Mouse (Mus musculus) intestine, embryonic 15.5 days (tissue): ENCODE measurements at regions not wholly inside any gene's neighbourhood (a gene's known extent, or its start where the extent isn't known, plus 50 kb on each side); places are given as distances from the start of the nearest gene placed in this dataset.
A peak's percentile ranks its signal among the peaks of the same experiment; 100 is the strongest.

Source experiments
- ATAC-seq: fragments of 200-750 bp; cut with Nextera tagmentation; 2 replicates; pipeline ENCODE4 v1.8.0; 2017; ENCODE audit warnings: moderate TSS enrichment, moderate library complexity
- H3K27ac ChIP-seq: fragments of 300-500 bp; sonication (generic); 2 replicates; pipeline ENCODE4 v1.5.1; 2015; ENCODE audit warnings: mild to moderate bottlenecking, inconsistent platforms
- H3K27me3 ChIP-seq: fragments of 300-500 bp; sonication (generic); replicated peaks from 2 replicates; pipeline ENCODE4 v1.6.1; 2015; ENCODE audit warnings: inconsistent platforms
- H3K36me3 ChIP-seq: fragments of 300-500 bp; sonication (generic); 2 replicates; pipeline ENCODE4 v1.6.1; 2015; ENCODE audit warnings: inconsistent platforms
- H3K4me1 ChIP-seq: fragments of 300-500 bp; sonication (generic); replicated peaks from 2 replicates; pipeline ENCODE4 v1.6.1; 2015; ENCODE audit warnings: inconsistent platforms
- H3K4me2 ChIP-seq: fragments of 300-500 bp; sonication (generic); replicated peaks from 2 replicates; pipeline ENCODE4 v1.6.1; 2015; ENCODE audit warnings: mild to moderate bottlenecking, inconsistent platforms
- H3K4me3 ChIP-seq: fragments of 300-500 bp; sonication (generic); replicated peaks from 2 replicates; pipeline ENCODE4 v1.5.1; 2015; ENCODE audit warnings: inconsistent platforms
- H3K9ac ChIP-seq: fragments of 300-500 bp; sonication (generic); 2 replicates; pipeline ENCODE4 v1.6.1; 2015; ENCODE audit warnings: inconsistent platforms
- H3K9me3 ChIP-seq: fragments of 300-500 bp; sonication (generic); 2 replicates; pipeline ENCODE4 v1.6.1; 2016; ENCODE audit warnings: inconsistent platforms
- WGBS: fragments of 180-500 bp; shearing (Covaris S2); methylation state at CpG from one replicate; pipeline ENCODE4 v1.1.7; 2015; 5-methylcytosine and 5-hydroxymethylcytosine counted together

DNA sequence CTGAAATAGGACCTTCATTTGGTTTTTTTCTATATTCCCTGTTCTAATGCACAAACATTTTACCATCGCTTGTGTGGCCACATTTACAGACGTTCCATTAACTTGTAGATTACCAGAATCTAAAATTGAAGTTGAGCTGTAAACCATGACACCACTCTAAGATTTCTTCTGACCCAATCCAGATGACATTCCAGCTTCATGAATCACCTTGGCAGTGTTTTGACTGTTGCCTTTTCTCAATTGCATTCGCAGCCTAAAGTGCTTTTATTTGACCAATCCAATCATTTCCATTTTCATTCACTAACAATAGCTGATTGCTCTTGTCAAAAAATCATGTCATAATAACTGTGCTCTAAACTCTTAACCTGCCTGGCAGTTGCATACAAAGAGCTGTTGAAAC lies 144.8 kb downstream of the Mdfic start:
- Histone ChIP-seq H3K27ac (no peak overlapping the region), H3K36me3 (no peaks in the 10 kb centered on the region), H3K27me3 (no peaks in the 10 kb centered on the region), H3K9me3 (no peaks in the 10 kb centered on the region), H3K4me2 (no peak overlapping the region), H3K4me1 (no peaks in the 10 kb centered on the region), H3K4me3 (no peak overlapping the region), H3K9ac (no peak overlapping the region)
- 64% methylated on average over 3 of the region's 3 CpGs for WGBS
- ATAC-seq = no peak

DNA sequence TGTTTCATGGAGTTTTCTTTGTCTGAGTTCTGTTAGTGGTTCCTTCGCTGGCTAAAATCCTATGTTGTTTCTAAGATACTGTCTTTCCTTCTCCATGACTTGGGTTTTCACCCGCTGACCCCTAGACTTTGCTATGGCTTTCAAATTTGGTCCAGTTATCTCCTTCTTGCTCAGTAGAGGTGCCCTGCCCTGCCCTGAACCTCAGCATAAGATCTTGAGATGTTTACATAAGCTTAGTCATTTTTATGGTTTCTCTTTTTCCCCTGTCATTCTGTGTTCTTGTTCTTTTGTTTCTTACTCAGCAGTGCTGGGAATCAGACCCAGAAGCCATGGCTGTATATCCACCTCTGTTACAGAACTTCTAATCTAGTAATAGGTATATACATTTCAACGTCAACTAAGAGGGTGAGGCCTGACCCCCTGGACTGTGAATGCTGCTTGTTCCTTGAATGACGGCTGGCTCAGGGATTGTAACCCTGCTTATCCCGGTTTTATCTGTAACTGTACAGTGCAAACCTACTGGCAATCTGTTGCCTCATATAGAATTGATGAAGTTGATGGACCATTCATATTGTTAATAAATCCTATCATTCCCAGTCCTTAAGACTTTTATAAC lies 161.9 kb downstream of the Mdfic start:
- H3K4me1 ChIP-seq = no peaks in the 10 kb centered on the region
- no peak overlapping the region for H3K27ac ChIP-seq
- H3K9ac ChIP-seq = no peak overlapping the region
- H3K4me3 ChIP-seq = no peak overlapping the region
- H3K36me3 ChIP-seq = no peaks in the 10 kb centered on the region
- H3K27me3 ChIP-seq = no peaks in the 10 kb centered on the region
- H3K4me2 ChIP-seq = no peak overlapping the region
- WGBS = 68% methylated on average over 5 of the region's 5 CpGs
- peak; percentile 75 for ATAC-seq
- H3K9me3 ChIP-seq = no peaks in the 10 kb centered on the region

DNA sequence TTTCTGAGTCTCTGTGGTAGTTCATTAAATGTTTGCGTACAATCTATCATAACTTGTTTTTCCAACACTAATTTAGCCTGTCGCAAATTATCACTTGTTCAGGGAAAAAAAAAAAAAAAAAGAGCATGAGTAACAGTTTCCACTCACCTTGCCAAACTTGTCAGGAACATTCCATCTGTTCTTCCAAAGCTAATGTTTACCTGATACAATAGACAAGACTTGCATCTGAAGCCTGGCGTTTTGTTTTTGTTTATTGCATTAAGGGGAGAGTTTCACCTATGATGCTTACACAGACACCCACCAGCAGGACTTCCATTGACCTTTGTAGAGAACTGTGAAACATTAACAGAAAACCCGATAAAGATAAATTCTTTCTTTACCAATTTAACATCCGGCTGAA lies 172.6 kb downstream of the Mdfic start:
- Histone ChIP-seq H3K9me3 (no peaks in the 10 kb centered on the region), H3K9ac (no peak overlapping the region), H3K27ac (no peak overlapping the region), H3K4me3 (no peak overlapping the region), H3K27me3 (no peaks in the 10 kb centered on the region), H3K4me1 (no peaks in the 10 kb centered on the region), H3K36me3 (no peaks in the 10 kb centered on the region), H3K4me2 (no peak overlapping the region)
- ATAC-seq = no peak
- WGBS = 65% methylated on average over 5 of the region's 5 CpGs

DNA sequence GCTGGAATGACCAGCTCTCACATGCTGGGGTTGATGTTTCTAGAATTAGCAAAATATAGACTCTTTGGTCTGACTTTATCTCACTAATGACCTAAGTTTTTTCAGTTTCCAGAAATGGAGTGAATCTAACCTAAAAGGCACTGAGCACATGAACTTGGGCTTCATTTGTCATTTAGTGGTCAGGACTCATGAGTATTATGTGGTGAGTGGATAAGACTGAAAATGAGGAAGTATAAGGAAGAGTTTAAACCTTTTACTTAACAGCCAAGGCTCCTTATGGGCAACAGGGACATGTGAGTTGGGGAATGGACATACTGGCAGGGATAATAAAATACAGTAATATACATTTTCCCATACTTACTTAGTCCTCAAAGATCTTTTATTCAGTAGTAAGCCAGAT lies 180.0 kb downstream of the Mdfic start:
- Histone ChIP-seq H3K27me3 (no peaks in the 10 kb centered on the region), H3K4me1 (no peaks in the 10 kb centered on the region), H3K9me3 (no peaks in the 10 kb centered on the region), H3K9ac (no peak overlapping the region), H3K4me3 (no peak overlapping the region), H3K27ac (no peak overlapping the region), H3K4me2 (no peak overlapping the region), H3K36me3 (no peaks in the 10 kb centered on the region)
- ATAC-seq = no peak

DNA sequence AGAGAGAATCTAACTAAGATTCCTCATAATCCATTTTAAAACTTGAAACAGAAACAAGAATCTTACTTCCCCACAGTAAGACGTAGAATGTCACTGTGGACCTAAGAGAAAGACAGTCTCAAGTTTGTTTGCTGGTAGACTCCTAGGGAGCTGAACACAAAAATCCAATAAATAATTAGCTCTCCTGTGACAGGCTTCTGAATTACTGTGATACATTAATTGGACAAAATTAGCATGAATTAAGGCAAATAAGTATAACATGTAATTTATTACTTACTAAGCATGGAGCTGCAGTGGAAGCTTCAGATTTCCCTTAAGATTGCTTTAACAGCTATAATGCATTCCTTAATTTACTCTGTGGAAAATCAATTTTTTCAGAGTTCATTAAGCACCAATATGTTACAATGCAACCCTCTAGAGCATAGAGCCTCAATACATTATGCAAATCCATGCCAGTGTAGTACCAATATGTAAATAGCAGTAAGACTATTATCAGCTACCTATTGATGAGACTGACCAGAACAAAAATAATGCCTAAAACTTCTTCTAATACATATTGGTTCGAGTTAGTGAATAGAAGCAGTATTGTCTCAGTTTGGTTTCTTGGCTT lies 182.3 kb downstream of the Mdfic start:
- no peaks in the 10 kb centered on the region for H3K9me3 ChIP-seq
- no peak overlapping the region for H3K4me2 ChIP-seq
- no peak for ATAC-seq
- no peaks in the 10 kb centered on the region for H3K27me3 ChIP-seq
- 73% methylated on average over 2 of the region's 2 CpGs for WGBS
- H3K9ac ChIP-seq = no peak overlapping the region
- no peak overlapping the region for H3K27ac ChIP-seq
- no peak overlapping the region for H3K4me3 ChIP-seq
- H3K4me1 ChIP-seq = no peaks in the 10 kb centered on the region
- no peaks in the 10 kb centered on the region for H3K36me3 ChIP-seq

DNA sequence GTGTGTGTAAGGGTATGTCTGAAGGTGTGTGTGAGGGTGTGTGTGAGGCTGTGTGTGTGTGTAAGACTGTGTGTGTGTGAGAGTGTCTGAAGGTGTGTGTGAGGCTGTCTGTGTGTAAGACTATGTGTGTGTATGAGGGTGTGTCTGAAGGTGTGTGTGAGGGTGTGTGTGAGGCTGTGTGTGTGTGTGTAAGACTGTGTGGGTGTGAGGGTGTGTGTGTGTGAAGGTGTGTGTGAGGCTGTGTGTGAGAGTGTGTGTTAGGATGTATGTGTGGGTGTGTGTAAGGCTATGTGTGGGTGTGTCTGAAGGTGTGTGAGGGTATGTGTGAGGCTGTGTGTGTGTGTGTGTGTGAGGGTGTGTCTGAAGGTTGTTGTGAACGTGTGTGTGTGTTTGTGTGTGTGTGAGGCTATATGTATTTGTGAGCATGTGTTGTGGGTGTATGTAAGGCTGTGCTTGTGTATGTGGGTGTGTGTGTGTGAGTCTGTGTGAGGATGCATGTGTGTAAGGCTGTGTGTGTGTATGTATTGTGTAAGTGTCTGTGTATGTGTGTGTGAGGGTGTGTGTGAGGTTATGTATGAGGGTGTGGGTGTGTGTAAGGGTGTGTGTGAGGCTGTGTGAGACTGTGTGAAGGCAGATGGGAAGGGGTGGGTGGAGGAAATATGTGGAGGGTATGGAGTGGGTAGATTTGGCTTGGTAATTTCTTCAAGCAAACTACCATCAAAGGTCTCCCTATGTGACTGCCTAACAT lies 190.1 kb downstream of the Mdfic start:
- Histone ChIP-seq H3K9ac (no peak overlapping the region), H3K9me3 (no peaks in the 10 kb centered on the region), H3K4me3 (no peak overlapping the region), H3K27me3 (no peaks in the 10 kb centered on the region), H3K27ac (no peak overlapping the region), H3K36me3 (no peaks in the 10 kb centered on the region), H3K4me2 (no peak overlapping the region), H3K4me1 (no peaks in the 10 kb centered on the region)
- ATAC-seq = no peak
- 52% methylated on average over 1 of the region's 1 CpGs for WGBS

DNA sequence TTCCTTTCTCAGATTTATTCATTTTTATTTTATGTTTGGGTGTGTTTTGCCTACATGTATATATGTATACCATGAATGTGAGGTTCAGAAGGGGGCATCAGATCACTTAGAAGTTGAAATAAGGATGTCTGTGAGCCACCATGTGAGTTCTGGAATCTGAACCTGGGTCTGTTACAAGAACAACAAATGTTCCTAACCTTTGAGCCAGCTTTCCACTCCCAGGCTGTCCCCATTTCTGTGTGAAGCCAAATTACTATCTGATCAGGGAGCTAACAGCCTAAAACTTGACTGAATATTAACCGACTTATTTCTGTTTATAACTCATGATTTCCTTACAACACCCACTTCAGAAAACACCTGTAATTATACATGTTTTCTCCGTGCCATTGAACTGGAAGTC lies 209.2 kb downstream of the Mdfic start:
- no peak overlapping the region for H3K4me3 ChIP-seq
- H3K9me3 ChIP-seq = no peaks in the 10 kb centered on the region
- no peak overlapping the region for H3K9ac ChIP-seq
- no peak overlapping the region for H3K4me2 ChIP-seq
- 88% methylated on average over 2 of the region's 2 CpGs for WGBS
- H3K27me3 ChIP-seq = no peaks in the 10 kb centered on the region
- H3K27ac ChIP-seq = no peak overlapping the region
- no peaks in the 10 kb centered on the region for H3K36me3 ChIP-seq
- no peak for ATAC-seq
- H3K4me1 ChIP-seq = no peaks in the 10 kb centered on the region

DNA sequence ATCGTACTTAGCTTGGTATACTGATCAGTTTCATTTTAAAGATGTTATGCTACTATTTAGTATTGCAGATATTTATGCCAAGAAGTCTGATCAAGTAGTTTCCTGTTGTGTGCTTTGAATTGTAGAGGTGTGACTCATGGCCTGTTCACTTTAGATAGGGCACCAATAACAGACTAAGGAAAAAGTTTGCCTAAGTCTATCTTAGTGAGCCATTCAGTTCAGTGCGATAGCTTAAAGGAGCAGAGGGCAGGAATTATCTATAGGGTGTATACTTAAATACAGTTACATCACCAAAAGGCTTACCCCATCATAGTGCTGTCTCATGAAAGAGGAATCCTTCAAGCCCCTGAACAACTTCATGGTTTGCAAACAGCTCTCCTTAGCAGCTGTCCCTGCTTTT lies 229.8 kb downstream of the Mdfic start:
- Histone ChIP-seq H3K4me3 (no peak overlapping the region), H3K27me3 (no peaks in the 10 kb centered on the region), H3K27ac (no peak overlapping the region), H3K4me2 (no peak overlapping the region), H3K4me1 (no peaks in the 10 kb centered on the region), H3K9me3 (no peaks in the 10 kb centered on the region), H3K9ac (no peak overlapping the region), H3K36me3 (no peaks in the 10 kb centered on the region)
- no peak for ATAC-seq
- WGBS = 77% methylated on average over 2 of the region's 2 CpGs

DNA sequence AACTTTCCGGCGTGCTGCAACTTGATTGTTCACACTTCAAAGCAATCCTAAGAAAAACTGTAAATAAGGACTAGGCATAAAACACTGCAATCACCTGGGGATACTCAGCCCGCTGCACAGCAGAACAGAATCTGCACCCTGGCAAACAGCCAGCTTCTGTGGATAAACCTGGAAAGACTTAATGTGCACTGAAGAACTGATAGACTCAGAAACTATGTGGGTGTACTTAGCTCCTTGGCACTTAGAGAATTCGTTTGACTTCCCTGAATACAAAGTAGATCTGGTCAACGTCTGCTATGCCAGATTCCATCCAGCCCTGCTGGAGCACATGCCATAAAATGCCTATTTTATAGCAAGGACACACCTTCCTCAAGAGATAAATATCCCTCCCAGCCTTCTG lies 266.9 kb downstream of the Mdfic start:
- WGBS = 13% methylated on average over 5 of the region's 5 CpGs

More for the DNA sequence above, 266.9 kb downstream of the Mdfic start:
- Histone ChIP-seq H3K4me3 (no peak overlapping the region), H3K27ac (no peak overlapping the region), H3K4me2 (no peak overlapping the region), H3K9me3 (no peaks in the 10 kb centered on the region), H3K36me3 (no peaks in the 10 kb centered on the region), H3K27me3 (no peaks in the 10 kb centered on the region), H3K4me1 (0 out of 2 replicates have a peak, but pooled peaks cover 3% of the 10 kb centered on the region), H3K9ac (no peak overlapping the region)
- peak; percentile 90 for ATAC-seq
